Mouse (Mus musculus): ENCODE data around the gene Ninl.

The Ninl gene

DNA sequence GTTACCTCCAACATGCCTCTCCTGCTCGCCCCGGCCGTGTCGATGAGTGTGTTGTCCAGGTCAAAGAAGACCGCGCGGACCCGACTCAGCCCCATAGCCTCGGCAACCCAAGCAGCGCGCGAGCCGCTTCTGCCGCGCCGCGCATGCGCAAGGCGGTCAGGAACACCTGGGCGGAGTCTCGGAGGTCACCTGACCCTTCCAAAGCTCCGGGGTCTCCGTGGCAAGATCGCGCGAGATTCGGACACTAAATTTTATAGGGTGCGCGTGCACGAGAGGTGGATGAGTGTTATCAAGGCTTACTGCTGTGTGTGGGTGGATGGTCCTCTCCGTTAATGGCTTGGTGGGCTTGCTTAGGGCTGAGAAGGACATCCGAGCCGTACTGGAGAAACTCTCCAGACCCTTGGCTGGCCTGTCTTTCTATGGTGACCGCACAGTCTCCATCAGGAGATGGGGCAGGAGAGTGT is at the start of gene Ninl, which contains the start of gene Nanp:
Gene Ninl, minus strand, starts transcription at position 151 of the 464 bp plus-strand sequence.
Gene Nanp, minus strand, starts transcription at position 167 of the 464 bp plus-strand sequence.
- peak; percentile 91 for DNase-seq (ENCODE audit: low spot score)

- DNase-seq (ENCODE audit: low spot score), result no peak
Observed at GRCm38 (mm10) chr2:151056637-151057036, 17.5 kb upstream of the Ninl start.

- no peak for DNase-seq (ENCODE audit: low spot score)
Observed at GRCm38 (mm10) chr2:151040411-151040810, 1.2 kb upstream of the Ninl start.

GRCm38 (mm10) chr2:151039726-151040125 is 544 bp upstream of the Ninl start:
- DNase-seq (ENCODE audit: low spot score), result no peak

- no peak for DNase-seq (ENCODE audit: low spot score)
Observed at GRCm38 (mm10) chr2:151038811-151039222, 365 bp downstream of the Ninl start.

- peak; percentile 40 for DNase-seq (ENCODE audit: low spot score)
Observed at GRCm38 (mm10) chr2:151037876-151038552, 1.2 kb downstream of the Ninl start.

GRCm38 (mm10) chr2:151037292-151037691 is 1.9 kb downstream of the Ninl start:
- no peak for DNase-seq (ENCODE audit: low spot score)

GRCm38 (mm10) chr2:151036721-151037120 is 2.5 kb downstream of the Ninl start:
- no peak for DNase-seq (ENCODE audit: low spot score)

- no peak for DNase-seq (ENCODE audit: low spot score)
Observed at GRCm38 (mm10) chr2:151034435-151034834, 4.7 kb downstream of the Ninl start.

GRCm38 (mm10) chr2:151021158-151021557 is 18.0 kb downstream of the Ninl start:
- DNase-seq (ENCODE audit: low spot score), result no peak

DNA sequence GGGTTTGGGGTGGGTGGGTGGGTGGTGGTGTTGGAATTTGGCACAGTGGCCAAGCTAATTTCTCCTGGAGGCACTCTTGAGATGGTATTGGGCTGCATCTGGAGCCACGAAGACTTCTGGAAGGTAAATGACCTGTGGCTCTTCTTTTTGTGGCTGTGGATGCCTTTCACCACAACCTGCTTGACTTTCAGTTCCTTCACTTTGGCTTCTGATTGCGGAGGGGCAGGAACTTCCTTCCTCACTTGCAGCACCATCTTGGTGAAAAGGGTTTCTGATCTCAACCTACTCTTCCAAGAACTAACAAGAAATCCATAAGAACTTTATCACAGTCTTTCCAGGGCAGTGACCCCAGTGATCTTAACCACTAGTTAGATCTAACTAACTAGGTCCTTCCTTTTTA is 23.9 kb downstream of the Ninl start:
- DNase-seq (ENCODE audit: low spot score), result no peak

- no peak for DNase-seq (ENCODE audit: low spot score)
Observed at GRCm38 (mm10) chr2:151011273-151011672, 27.9 kb downstream of the Ninl start.

GRCm38 (mm10) chr2:151009515-151010085 is 29.6 kb downstream of the Ninl start:
- DNase-seq (ENCODE audit: low spot score), result no peak

DNA sequence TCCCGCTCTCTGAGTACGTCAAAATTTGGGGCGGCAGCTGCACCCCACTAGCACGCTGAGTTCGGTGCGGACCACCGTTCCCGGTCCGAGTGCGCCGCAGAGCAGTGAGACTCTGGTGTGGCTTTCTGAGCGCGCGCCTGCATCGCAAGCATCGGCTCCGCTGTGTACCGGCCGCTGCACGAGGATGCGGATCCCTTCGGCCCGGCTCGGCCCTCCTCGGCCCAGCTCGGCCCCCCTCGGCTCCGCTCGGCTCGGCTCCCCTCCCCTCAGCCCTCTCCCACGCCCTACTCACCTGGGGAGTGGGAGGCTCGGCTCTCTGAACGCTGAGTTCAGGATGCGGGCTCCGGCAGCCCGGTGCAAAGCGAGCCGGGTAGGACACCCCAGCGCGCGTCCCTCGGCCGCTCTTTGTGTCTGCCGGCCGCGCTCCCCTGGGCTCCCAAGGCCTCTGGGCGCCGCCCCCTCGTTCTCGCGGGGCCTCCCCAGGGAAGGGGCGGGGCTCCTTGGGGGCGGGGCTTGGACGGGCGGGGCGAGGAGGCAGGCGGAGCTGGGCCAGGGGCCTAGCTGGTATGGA is 30.2 kb downstream of the Ninl start:
- peak; percentile 4 for DNase-seq (ENCODE audit: low spot score)

DNA sequence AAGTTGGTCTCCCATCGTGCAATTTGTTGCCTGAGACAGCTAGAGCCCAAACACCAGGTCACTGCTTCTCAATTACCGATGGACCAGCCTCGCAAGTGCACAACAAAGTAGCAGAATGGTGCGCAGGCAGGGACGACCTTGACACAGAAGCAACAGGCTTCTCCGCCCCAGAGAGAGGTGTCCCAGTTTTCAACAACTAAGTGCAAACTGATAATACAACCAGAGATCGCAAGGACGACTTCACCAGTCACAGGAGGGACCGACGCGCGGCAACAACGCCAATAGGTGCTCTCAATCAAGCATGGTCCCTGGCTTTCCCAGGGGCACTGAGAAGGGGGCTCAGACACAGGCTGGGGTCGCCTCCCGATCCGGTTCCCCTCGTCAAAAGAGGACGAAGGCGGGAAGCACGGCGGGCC is 30.7 kb downstream of the Ninl start:
- DNase-seq (ENCODE audit: low spot score), result no peak

DNA sequence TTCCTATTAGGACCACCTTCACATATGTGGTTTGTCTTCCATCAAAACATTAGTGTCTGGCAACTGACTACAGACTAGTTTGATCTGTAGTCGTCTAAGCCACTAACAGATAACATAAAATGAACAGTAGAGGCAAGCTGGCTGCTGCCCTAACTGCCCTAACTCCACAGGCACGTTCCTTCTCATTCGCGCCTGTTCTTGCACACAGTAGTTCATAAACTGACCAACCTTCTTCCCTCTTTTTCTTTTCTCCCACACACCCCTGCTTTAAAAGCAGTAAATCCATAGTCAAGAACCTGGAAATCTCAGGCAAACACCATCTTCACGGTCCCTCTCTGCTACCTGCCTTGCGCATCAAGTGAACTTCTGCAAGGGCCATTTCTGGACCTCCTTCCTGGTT is 31.2 kb downstream of the Ninl start:
- no peak for DNase-seq (ENCODE audit: low spot score)

DNA sequence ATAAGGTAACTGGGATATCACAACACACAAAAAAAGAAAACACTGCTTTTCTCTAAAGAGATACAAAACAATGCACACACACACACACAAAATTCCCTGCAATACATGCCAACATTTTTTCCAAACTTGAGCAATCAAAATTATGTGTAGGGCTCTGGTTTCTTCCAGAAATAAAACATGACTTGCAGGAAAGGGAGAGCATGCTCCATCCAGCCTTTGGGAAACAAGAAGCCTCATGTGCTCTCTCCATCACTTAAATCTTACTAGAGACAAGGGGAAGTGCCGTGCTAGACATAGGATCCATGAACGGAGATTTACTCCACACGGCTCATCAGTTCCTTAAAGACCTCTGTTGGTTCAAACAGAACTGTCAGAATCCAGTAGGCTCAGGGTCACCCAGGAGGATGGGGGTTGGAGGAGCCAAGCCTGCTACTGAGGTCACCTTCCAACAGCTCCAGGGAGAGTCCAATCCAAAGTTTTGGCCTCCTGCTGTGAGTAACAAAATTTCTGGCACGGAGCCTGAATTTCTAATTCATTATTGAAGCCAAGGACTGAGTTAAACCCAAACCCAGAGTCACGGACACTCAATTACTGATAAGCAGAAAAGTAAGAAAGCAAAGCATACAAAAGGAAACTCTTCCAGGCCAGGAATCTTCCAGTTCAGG is 32.8 kb downstream of the Ninl start:
- no peak for DNase-seq (ENCODE audit: low spot score)

DNA sequence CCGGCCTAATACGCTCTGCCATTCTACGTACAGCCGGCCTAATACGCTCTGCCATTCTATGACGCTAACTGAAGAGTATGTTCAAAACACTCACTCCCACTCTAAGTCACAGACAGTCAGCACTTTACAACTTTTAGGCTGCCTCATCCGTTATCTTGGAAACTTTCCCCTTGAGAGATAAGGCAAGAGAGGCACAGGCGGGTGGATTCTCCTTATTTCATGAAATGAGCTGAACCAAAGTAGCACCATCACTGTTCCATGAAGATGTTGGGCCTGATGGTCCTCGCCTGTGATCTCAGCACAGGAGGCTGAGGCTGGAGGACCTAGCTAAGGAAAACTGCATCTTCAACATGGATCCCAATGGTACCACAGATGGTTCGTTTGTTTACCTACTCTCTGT is 34.8 kb downstream of the Ninl start:
- DNase-seq (ENCODE audit: low spot score), result no peak

- DNase-seq (ENCODE audit: low spot score), result no peak
Observed at GRCm38 (mm10) chr2:151003796-151004195, 35.4 kb downstream of the Ninl start.

DNA sequence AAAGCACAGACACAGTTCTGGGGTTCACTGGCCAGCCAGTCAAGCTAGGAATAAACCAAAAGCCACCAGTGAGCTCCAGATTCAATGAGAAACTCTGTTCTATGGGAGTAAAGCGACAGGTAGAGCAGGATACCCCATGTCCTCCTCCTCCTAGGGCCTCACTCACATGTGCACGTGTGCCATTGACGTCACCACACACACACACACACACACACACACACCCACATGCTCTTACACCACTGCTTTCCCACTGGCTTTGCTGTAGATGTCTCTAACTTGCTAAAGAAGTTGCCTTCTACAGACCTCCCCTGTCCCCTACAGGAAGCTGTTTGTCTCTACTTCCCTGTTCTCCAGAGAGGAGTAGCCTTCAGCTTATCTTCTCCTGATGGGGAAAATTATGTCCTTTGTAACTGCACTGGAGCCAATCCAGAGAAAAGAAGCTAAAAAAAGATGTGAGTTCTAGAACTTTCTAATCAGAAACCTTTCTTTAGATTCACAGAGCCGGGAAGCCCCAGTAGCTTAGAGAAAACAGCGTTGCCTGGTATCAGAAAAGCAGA is 37.5 kb downstream of the Ninl start:
- DNase-seq (ENCODE audit: low spot score), result no peak

DNA sequence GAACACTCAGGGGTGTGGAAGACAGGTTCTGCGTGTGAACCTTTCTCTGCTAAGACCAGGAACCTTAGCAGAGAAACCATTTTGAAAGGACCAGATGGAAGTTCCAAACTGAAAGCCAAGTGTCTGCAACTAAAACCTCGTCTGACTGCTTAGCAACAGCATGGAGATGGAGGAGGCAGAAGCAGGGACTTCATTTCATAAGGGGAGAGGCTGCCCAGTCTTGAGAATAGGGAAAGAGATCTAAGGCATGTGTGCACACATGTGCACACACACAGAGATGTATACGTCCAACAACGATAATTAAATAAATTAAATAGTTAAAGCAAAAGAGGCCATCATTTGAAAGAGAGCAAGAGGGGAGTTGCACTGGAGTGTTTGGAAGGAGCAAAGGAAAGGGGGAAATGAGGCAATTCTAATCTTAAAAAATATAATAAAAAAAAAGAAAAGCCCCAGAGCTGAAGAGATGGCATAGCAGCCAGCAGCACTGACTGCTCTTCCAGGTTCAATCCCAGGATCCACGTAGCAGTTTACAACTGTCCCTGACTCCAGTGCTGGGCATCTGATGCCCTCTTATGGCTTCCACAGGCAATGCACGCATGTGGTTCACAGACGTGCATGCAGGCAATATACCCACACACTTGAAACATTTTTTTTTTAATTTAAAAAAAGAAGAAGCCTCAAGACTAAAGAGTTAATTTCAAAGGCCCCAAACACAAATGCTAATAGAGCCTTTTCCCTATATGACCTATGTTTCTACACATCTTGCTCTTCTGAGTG is 38.6 kb downstream of the Ninl start:
- no peak for DNase-seq (ENCODE audit: low spot score)

GRCm38 (mm10) chr2:150999021-150999420 is 40.2 kb downstream of the Ninl start:
- DNase-seq (ENCODE audit: low spot score), result no peak

Data from T-cell, adult 2 months (primary cell).